Mouse (Mus musculus) MEL (cell line): Measurements from ENCODE around the gene Aspdh.

Experiments
- CTCF ChIP-seq, 3 experiments: IDR thresholded peaks in 2 of 3; conservative IDR thresholded peaks in 1 of 3; 2 replicates each; pipeline ENCODE4 v1.5.1; 2011 to 2012; ENCODE audit warnings: low read length in 3 of 3, low read depth in 2 of 3, mild to moderate bottlenecking in 2 of 3, improper control_type of control experiment in 1 of 3, inconsistent platforms in 1 of 3, mixed read lengths in 1 of 3, moderate library complexity in 1 of 3; ENCODE audit not compliant: control insufficient read depth in 1 of 3, insufficient read depth in 1 of 3, poor library complexity in 1 of 3, severe bottlenecking in 1 of 3
- E2F4 ChIP-seq: IDR thresholded peaks from 2 replicates; pipeline ENCODE4 v1.6.1; 2011; ENCODE audit warnings: low read depth, low read length, improper control_type of control experiment, borderline replicate concordance
- EP300 ChIP-seq, 2 experiments: IDR thresholded peaks; 2 replicates each; pipeline ENCODE4 v1.6.1; 2011; ENCODE audit warnings: improper control_type of control experiment in 2 of 2, low read length in 2 of 2, low read depth in 1 of 2, mild to moderate bottlenecking in 1 of 2
- MAFK ChIP-seq: IDR thresholded peaks from 2 replicates; pipeline ENCODE4 v1.6.1; 2011; ENCODE audit warnings: low read depth, mild to moderate bottlenecking, low read length, improper control_type of control experiment, borderline replicate concordance
- MAX ChIP-seq: IDR thresholded peaks from 2 replicates; pipeline ENCODE4 v1.6.1; 2011; ENCODE audit warnings: low read length, improper control_type of control experiment
- MEF2A ChIP-seq: IDR thresholded peaks from 2 replicates; pipeline ENCODE4 v1.6.1; 2014; ENCODE audit warnings: low read depth, mild to moderate bottlenecking, inconsistent platforms, low read length, improper control_type of control experiment; ENCODE audit not compliant: poor library complexity, insufficient replicate concordance, severe bottlenecking; ENCODE audit errors: extremely low read depth
- POLR2A ChIP-seq, 2 experiments: IDR thresholded peaks; 2 replicates each; pipeline ENCODE4 v1.6.1; 2011 to 2012; ENCODE audit warnings: low read length in 2 of 2, mild to moderate bottlenecking in 2 of 2, control low read depth in 1 of 2, improper control_type of control experiment in 1 of 2, low read depth in 1 of 2, moderate library complexity in 1 of 2; ENCODE audit not compliant: control insufficient read depth in 1 of 2, insufficient read depth in 1 of 2, poor library complexity in 1 of 2
- POLR2AphosphoS2 ChIP-seq: IDR thresholded peaks from 2 replicates; pipeline ENCODE4 v1.6.1; 2011; ENCODE audit warnings: low read length, improper control_type of control experiment
- RAD21 ChIP-seq: IDR thresholded peaks from 2 replicates; pipeline ENCODE4 v1.6.1; 2011; ENCODE audit warnings: mild to moderate bottlenecking, low read depth, low read length, improper control_type of control experiment
- RCOR1 ChIP-seq: IDR thresholded peaks from 2 replicates; pipeline ENCODE4 v1.6.1; 2012; ENCODE audit warnings: low read depth, mild to moderate bottlenecking, inconsistent platforms, low read length, improper control_type of control experiment
- SIN3A ChIP-seq: IDR thresholded peaks from 2 replicates; pipeline ENCODE4 v1.6.1; 2012; ENCODE audit warnings: low read length, improper control_type of control experiment, inconsistent platforms
- TCF12 ChIP-seq: IDR thresholded peaks from 2 replicates; pipeline ENCODE4 v1.6.1; 2014; ENCODE audit warnings: low read depth, mild to moderate bottlenecking, inconsistent platforms, low read length, improper control_type of control experiment, moderate library complexity
- USF1 ChIP-seq: IDR thresholded peaks from 2 replicates; pipeline ENCODE4 v1.6.1; 2014; ENCODE audit warnings: low read depth, mild to moderate bottlenecking, inconsistent platforms, low read length, improper control_type of control experiment, moderate library complexity
- USF2 ChIP-seq, 2 experiments: IDR thresholded peaks; 2 replicates each; pipeline ENCODE4 v1.6.1; 2011 to 2012; ENCODE audit warnings: improper control_type of control experiment in 2 of 2, low read length in 2 of 2, borderline replicate concordance in 1 of 2, inconsistent platforms in 1 of 2, low read depth in 1 of 2, mild to moderate bottlenecking in 1 of 2; ENCODE audit not compliant: insufficient read depth in 1 of 2

- TF ChIP-seq CTCF (IDR thresholded peaks at IDR 0.05 in 2 of 3, conservative IDR thresholded peaks at IDR 0.05 in 1 of 3; ENCODE audit: control insufficient read depth in 1 of 3, insufficient read depth in 1 of 3, low read depth in 2 of 3, low read length in 3 of 3, poor library complexity in 1 of 3, severe bottlenecking in 1 of 3): no peak
- no peak for TF ChIP-seq EP300 (IDR thresholded peaks at IDR 0.05; ENCODE audit: low read depth in 1 of 2, low read length in 2 of 2)
- TF ChIP-seq TCF12: no peak
- TF ChIP-seq RCOR1: no peak
- no peak for TF ChIP-seq USF2 (IDR thresholded peaks at IDR 0.05; ENCODE audit: borderline replicate concordance in 1 of 2, insufficient read depth in 1 of 2, low read depth in 1 of 2, low read length in 2 of 2)
- TF ChIP-seq POLR2A (IDR thresholded peaks at IDR 0.05; ENCODE audit: control insufficient read depth in 1 of 2, insufficient read depth in 1 of 2, low read depth in 1 of 2, low read length in 2 of 2, poor library complexity in 1 of 2): no peak
- TF ChIP-seq USF1: no peak
- TF ChIP-seq RAD21: no peak
- TF ChIP-seq POLR2AphosphoS2: no peak
- TF ChIP-seq E2F4: no peak
- TF ChIP-seq SIN3A: no peak
- no peak for TF ChIP-seq MAX
- TF ChIP-seq MEF2A: no peak
- no peak for TF ChIP-seq MAFK
Measured at GRCm38 (mm10) chr7:44441180-44441579, 24.0 kb upstream of the Aspdh start.
